ENCODE assay signal across 10 mouse cellular contexts in genomic region chr3:159885781-159886400, GRCm38 (mm10). TPM values are rescaled to one million over a fixed set of nuclear protein-coding genes. Genes with fewer than 3 reads are reported as not detected.
A peak's percentile ranks its signal among the peaks of the same experiment; 100 is the strongest.
DNase-seq lines count a peak whose midpoint lies in the region; ATAC-seq and TF ChIP-seq lines count a peak whose summit lies in the region.
"Had no signal": no experiment of that assay in that cellular context is flagged by ENCODE, and none has a peak within 500 bp of the region (broad histone marks: within the 10 kb centered on the region; RNA-seq: fewer than 3 reads in every experiment).

No protein-coding gene starts in this region.

- no peak overlapping the region for H3K4me3 ChIP-seq in stomach, embryonic 14.5 days (ENCODE audit: low read depth, low read length)
- no peak overlapping the region for H3K4me3 ChIP-seq in stomach, postnatal 0 days (ENCODE audit: low read depth, low read length)
- H3K4me3 ChIP-seq in hindbrain, postnatal 0 days (ENCODE audit: low read length) = no peak overlapping the region
- no peak overlapping the region for H3K4me3 ChIP-seq in kidney, embryonic 14.5 days (ENCODE audit: low read length)
- H3K4me3 ChIP-seq: liver, embryonic 13.5 days had no signal

- peak; percentile 39 for ATAC-seq in frontal cortex, adult (ENCODE audit: low TSS enrichment)
- ATAC-seq in stomach, embryonic 14.5 days (ENCODE audit: insufficient number of reproducible peaks, insufficient read depth, low FRiP score, low read depth) = no peak
- ATAC-seq in stomach, postnatal 0 days (ENCODE audit: low FRiP score, low TSS enrichment) = no peak
- ATAC-seq in hindbrain, postnatal 0 days = 0 out of 2 replicates have a peak, but pooled peaks have one; percentile 24
- ATAC-seq in kidney, embryonic 14.5 days (ENCODE audit: low FRiP score, low TSS enrichment) = no peak

- no peak overlapping the region for H3K9ac ChIP-seq in stomach, embryonic 14.5 days (replicated peaks; ENCODE audit: low read depth, low read length)
- no peak overlapping the region for H3K9ac ChIP-seq in stomach, postnatal 0 days (ENCODE audit: low read length)
- H3K9ac ChIP-seq in hindbrain, postnatal 0 days (replicated peaks; ENCODE audit: low read length) = no peak overlapping the region
- H3K9ac ChIP-seq in kidney, embryonic 14.5 days (ENCODE audit: low read depth, low read length) = no peak overlapping the region
- H3K9ac ChIP-seq: liver, embryonic 13.5 days had no signal

- no peaks in the 10 kb centered on the region for H3K27me3 ChIP-seq in stomach, embryonic 14.5 days (ENCODE audit: control insufficient read depth, insufficient read depth, low read length)
- H3K27me3 ChIP-seq in stomach, postnatal 0 days (ENCODE audit: control insufficient read depth, insufficient read depth, low read length) = no peaks in the 10 kb centered on the region
- H3K27me3 ChIP-seq in hindbrain, postnatal 0 days (ENCODE audit: insufficient read depth, low read length) = no peaks in the 10 kb centered on the region
- no peaks in the 10 kb centered on the region for H3K27me3 ChIP-seq in kidney, embryonic 14.5 days (ENCODE audit: control insufficient read depth, insufficient read depth, low read length)
- H3K27me3 ChIP-seq: liver, embryonic 13.5 days had no signal

- TF ChIP-seq EP300 in stomach, postnatal 0 days (optimal IDR thresholded peaks at IDR 0.05) = no peak

- H3K9me3 ChIP-seq in stomach, embryonic 14.5 days (ENCODE audit: control insufficient read depth, low read depth, low read length) = no peaks in the 10 kb centered on the region
- H3K9me3 ChIP-seq in stomach, postnatal 0 days (ENCODE audit: control insufficient read depth, low read length) = no peaks in the 10 kb centered on the region
- H3K9me3 ChIP-seq in hindbrain, postnatal 0 days (ENCODE audit: low read length) = no peaks in the 10 kb centered on the region
- no peaks in the 10 kb centered on the region for H3K9me3 ChIP-seq in kidney, embryonic 14.5 days (ENCODE audit: control insufficient read depth, low read length)
- H3K9me3 ChIP-seq: liver, embryonic 13.5 days had no signal

- no peak for DNase-seq in frontal cortex, postnatal 25 days (ENCODE audit: low spot score in 2 of 2)
- DNase-seq in stomach, postnatal 0 days (ENCODE audit: low spot score) = no peak
- DNase-seq in hindbrain, postnatal 0 days (ENCODE audit: low spot score) = peak; percentile 17
- peak; percentile 41 for DNase-seq in telencephalon, adult 2 months (ENCODE audit: low read depth, low spot score)
- DNase-seq in cerebellum, adult 9-10 months = no peak
- DNase-seq: B cell, adult 2 months; liver, embryonic 13.5 days had no signal

- H3K36me3 ChIP-seq in stomach, embryonic 14.5 days (ENCODE audit: control insufficient read depth, insufficient read depth, low read length) = no peaks in the 10 kb centered on the region
- no peaks in the 10 kb centered on the region for H3K36me3 ChIP-seq in stomach, postnatal 0 days (ENCODE audit: control insufficient read depth, insufficient read depth, low read length)
- no peaks in the 10 kb centered on the region for H3K36me3 ChIP-seq in hindbrain, postnatal 0 days (ENCODE audit: insufficient read depth, low read length)
- H3K36me3 ChIP-seq in kidney, embryonic 14.5 days (ENCODE audit: control insufficient read depth, insufficient read depth, low read length) = no peaks in the 10 kb centered on the region
- H3K36me3 ChIP-seq: liver, embryonic 13.5 days had no signal

- peaks cover 10% of the 10 kb centered on the region for H3K4me1 ChIP-seq in stomach, embryonic 14.5 days (ENCODE audit: control insufficient read depth, insufficient read depth, low read length)
- H3K4me1 ChIP-seq in stomach, postnatal 0 days (replicated peaks; ENCODE audit: control insufficient read depth, insufficient read depth) = 0 out of 2 replicates have a peak, but pooled peaks cover 4% of the 10 kb centered on the region
- H3K4me1 ChIP-seq in hindbrain, postnatal 0 days (ENCODE audit: insufficient read depth, low read length) = peaks cover 8% of the 10 kb centered on the region; the same call in 1 of the 2 replicates
- peaks cover 5% of the 10 kb centered on the region; the same call in 1 of the 2 replicates for H3K4me1 ChIP-seq in kidney, embryonic 14.5 days (ENCODE audit: control insufficient read depth, insufficient read depth, low read length)
- H3K4me1 ChIP-seq: liver, embryonic 13.5 days had no signal

- no peak for TF ChIP-seq CTCF in stomach, postnatal 0 days (IDR thresholded peaks at IDR 0.05; ENCODE audit: low read depth)
- no peak for TF ChIP-seq CTCF in hindbrain, postnatal 0 days (IDR thresholded peaks at IDR 0.05; ENCODE audit: low read depth)

- peak overlapping the region; percentile 12; the same call in 1 of the 2 replicates for H3K27ac ChIP-seq in stomach, embryonic 14.5 days (ENCODE audit: low read length)
- H3K27ac ChIP-seq in stomach, postnatal 0 days (replicated peaks) = no peak overlapping the region
- 0 out of 2 replicates have a peak overlapping the region, but pooled peaks have one; percentile 8 for H3K27ac ChIP-seq in hindbrain, postnatal 0 days
- H3K27ac ChIP-seq in kidney, embryonic 14.5 days (ENCODE audit: low read depth, low read length) = no peak overlapping the region
- H3K27ac ChIP-seq: liver, embryonic 13.5 days had no signal

- no peak overlapping the region for H3K4me2 ChIP-seq in stomach, embryonic 14.5 days (replicated peaks; ENCODE audit: low read depth, low read length)
- no peak overlapping the region for H3K4me2 ChIP-seq in stomach, postnatal 0 days (replicated peaks; ENCODE audit: low read depth)
- no peak overlapping the region for H3K4me2 ChIP-seq in hindbrain, postnatal 0 days (ENCODE audit: low read depth, low read length)
- no peak overlapping the region for H3K4me2 ChIP-seq in kidney, embryonic 14.5 days (replicated peaks; ENCODE audit: low read depth, low read length)
- H3K4me2 ChIP-seq: liver, embryonic 13.5 days had no signal

- WGBS in stomach, embryonic 14.5 days = 23% methylated on average over 1 of the region's 1 CpGs
- WGBS in stomach, postnatal 0 days = 11% methylated on average over 1 of the region's 1 CpGs
- WGBS in hindbrain, postnatal 0 days = 9% methylated on average over 1 of the region's 1 CpGs
- WGBS in kidney, embryonic 14.5 days = 13% methylated on average over 1 of the region's 1 CpGs

RNA-seq across cellular contexts. Expression of gene Wls, which starts 46.4 kb away (rescaled TPM):
- polyA plus RNA-seq in stomach, embryonic 14.5 days (2014; fragmentation: Nextera tagmentation; extraction: Ambion mirVana) = 127 and 132 TPM in 2 replicates
- 81.1 and 82.8 TPM in 2 replicates for polyA plus RNA-seq in stomach, postnatal 0 days (2015; fragmentation: Nextera tagmentation; extraction: Ambion mirVana)
- 26.1 and 41.3 TPM in 2 replicates for total RNA-seq in hindbrain, postnatal 0 days (2014; rRNA removed)
- polyA plus RNA-seq in hindbrain, postnatal 0 days (2015; fragmentation: Nextera tagmentation; extraction: Ambion mirVana) = 57.3 and 59.2 TPM in 2 replicates
- 77.4 and 102 TPM in 2 replicates for polyA plus RNA-seq in kidney, embryonic 14.5 days (2014; fragmentation: Nextera tagmentation; extraction: Ambion mirVana)

Comparison
In these comparisons a context has a peak if more than half of its experiments do, and no peak if none do; other contexts are left out.
1. H3K27ac ChIP-seq: peak in stomach, embryonic 14.5 days (single experiment) and hindbrain, postnatal 0 days (single experiment); none in stomach, postnatal 0 days (single experiment) and kidney, embryonic 14.5 days (single experiment).
2. ATAC-seq: peak in frontal cortex, adult (single experiment) and hindbrain, postnatal 0 days (single experiment); none in stomach, embryonic 14.5 days (single experiment), stomach, postnatal 0 days (single experiment) and kidney, embryonic 14.5 days (single experiment).
3. DNase-seq: peak in hindbrain, postnatal 0 days (single experiment) and telencephalon, adult 2 months (single experiment); none in frontal cortex, postnatal 25 days (0 of 2), stomach, postnatal 0 days (single experiment) and cerebellum, adult 9-10 months (single experiment).